Mouse (Mus musculus): ENCODE data around the gene Zmpste24.

- TF ChIP-seq CTCF (IDR thresholded peaks at IDR 0.05; ENCODE audit: extremely low read depth, insufficient read depth, low read length) (no peak), POLR2A (IDR thresholded peaks at IDR 0.05; ENCODE audit: extremely low read depth, insufficient read depth, low read length) (no peak)
Observed at GRCm38 (mm10) chr4:121015268-121015659, 82.8 kb downstream of the Zmpste24 start.
